Mouse (Mus musculus) naive thymus-derived CD4-positive, alpha-beta T cell, adult 2 months (primary cell): Measurements from ENCODE around the gene Olig1.

ENCODE experiments used
- DNase-seq: peaks from one replicate; pipeline ENCODE4 v3.0.0-alpha.2; 2011; ENCODE audit warnings: low read depth

Gene Olig1

DNA sequence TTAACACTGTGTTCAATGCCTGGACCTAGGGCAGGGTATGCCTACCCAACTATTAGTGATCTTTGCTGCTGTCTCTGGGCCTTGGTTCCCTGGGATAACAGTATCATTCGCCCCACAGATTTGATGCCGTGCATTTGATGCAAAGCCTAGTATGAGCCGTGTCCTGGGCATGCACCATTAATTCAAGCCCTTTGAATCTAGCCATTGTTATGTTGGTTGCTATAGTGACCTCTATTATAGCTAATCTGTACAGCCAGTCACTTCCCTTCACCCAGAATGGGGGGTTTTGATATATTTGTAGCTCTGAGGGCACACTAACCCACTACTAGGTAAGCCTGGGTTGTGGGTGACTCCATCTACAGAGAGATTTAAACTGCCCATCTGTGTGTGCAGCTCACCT is 40.3 kb downstream of the Olig1 start:
- no peak for DNase-seq

DNA sequence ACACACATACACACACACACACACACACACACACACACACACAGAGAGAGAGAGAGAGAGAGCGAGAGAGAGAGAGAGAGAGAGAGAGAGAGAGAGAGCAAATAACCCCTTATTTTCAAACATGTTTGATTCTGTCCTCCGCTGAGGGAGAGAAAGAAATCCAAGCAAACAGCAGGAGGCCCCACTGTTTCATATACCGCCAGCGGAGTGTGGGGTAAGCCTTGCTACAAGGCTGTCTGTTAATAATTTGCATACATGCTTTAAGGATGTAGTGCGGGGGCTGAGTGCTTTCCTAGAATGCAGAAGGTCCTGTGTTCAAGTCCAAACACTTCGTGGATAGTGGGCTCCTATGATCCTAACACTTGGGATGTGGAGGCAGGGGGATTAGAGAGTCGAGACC is 43.3 kb downstream of the Olig1 start:
- no peak for DNase-seq

DNA sequence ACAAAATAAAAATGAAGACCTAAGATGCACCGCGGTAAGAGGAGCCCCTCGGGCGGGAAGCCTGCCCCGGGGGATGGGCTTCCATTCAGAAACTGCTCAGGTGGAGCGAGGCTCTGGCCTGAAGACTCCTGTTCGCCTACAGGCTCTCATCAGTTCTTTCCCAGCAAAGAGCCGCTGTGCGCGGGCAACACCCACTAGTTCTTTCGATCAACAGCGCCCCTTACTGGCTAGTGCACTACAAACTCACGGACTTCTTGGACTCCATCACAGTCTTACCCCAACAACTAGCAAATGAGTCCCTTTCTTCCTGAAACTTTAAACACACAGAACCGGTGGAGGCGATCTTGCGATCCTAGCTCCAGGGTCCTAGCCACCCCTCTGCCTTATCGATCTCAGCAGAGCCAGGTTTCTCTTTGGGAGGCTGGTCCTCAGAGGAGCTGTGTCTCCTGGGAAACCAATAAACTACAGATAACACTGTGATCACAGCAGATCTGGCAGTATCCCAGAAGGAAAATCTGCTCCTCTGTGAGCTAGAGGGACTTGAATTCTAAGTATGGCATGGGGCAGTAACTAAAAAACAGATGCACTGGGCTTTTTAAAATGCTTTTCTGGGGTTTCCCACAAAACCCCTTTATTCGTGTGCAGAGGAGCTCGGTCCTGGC is 44.7 kb downstream of the Olig1 start:
- peak; percentile 27 for DNase-seq

DNA sequence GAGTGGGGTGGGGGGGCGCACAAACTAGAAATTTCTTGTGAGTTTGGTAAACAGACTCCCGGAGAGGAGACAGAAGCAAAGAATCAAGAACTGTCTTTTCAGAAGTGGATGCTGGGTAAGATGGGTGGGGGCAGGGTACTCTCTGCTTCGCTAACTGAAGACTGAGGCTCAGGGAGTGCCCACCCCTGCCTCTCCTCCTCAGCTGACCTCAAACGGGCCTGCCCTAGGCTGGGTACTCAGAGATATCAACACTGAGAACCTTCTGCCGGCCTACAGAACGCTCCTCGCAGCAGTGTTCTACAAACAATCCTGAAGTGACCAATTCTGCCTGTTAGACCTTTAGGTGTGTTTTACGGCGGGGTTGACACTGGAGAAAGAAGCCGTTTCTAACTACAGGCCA is 50.6 kb downstream of the Olig1 start:
- no peak for DNase-seq

DNA sequence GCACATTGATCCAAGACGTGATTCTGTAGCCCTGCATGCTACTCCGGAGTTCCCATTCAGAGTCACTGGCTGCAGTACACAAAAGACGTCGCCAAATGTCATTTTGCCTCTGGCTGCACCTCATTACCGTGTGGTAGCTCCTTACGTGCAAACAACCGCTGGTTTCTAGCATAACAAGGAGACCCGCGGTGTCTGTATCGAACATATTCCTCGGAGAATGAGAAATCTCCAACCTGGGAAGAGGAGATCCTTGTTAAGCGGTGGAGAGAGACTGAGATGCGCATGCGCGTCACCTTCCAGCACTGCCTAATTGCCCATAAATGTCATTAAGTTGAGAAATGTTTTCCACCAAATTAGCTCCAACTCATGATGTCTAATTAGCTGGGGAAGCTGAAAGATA is 51.0 kb downstream of the Olig1 start:
- no peak for DNase-seq
